Mouse (Mus musculus): ENCODE results near the gene Wfdc15b. TPM values are rescaled to one million over a fixed set of nuclear protein-coding genes. Genes with fewer than 3 reads are reported as not detected.
"Not testable (repeated sequence)": the region's sequence is repeated elsewhere in the genome, so short reads cannot be mapped to it uniquely, and the experiment has no call there.

Wfdc15b gene
- polyA plus RNA-seq, 1 experiment from 2014 or later: not detected

GRCm38 (mm10) chr2:164206011-164206410 lies 15.4 kb downstream of the Wfdc15b start:
- whole genome bisulfite sequencing: 86% methylated on average over 10 of the region's 10 CpGs
- H3K27me3 ChIP-seq (replicated peaks; ENCODE audit: control insufficient read depth, insufficient read depth, low read length); ATAC-seq (replicated peaks; ENCODE audit: low FRiP score); H3K4me2 ChIP-seq; H3K9ac ChIP-seq (ENCODE audit: low read depth, low read length); DNase-seq (ENCODE audit: low spot score); H3K27ac ChIP-seq (ENCODE audit: low read depth, low read length); H3K4me3 ChIP-seq (ENCODE audit: low read depth, low read length); H3K4me1 ChIP-seq (replicated peaks; ENCODE audit: control insufficient read depth, insufficient read depth, low read length); H3K36me3 ChIP-seq (ENCODE audit: control insufficient read depth, insufficient read depth, low read length); H3K9me3 ChIP-seq (ENCODE audit: control insufficient read depth, low read length): not testable (repeated sequence)

DNA sequence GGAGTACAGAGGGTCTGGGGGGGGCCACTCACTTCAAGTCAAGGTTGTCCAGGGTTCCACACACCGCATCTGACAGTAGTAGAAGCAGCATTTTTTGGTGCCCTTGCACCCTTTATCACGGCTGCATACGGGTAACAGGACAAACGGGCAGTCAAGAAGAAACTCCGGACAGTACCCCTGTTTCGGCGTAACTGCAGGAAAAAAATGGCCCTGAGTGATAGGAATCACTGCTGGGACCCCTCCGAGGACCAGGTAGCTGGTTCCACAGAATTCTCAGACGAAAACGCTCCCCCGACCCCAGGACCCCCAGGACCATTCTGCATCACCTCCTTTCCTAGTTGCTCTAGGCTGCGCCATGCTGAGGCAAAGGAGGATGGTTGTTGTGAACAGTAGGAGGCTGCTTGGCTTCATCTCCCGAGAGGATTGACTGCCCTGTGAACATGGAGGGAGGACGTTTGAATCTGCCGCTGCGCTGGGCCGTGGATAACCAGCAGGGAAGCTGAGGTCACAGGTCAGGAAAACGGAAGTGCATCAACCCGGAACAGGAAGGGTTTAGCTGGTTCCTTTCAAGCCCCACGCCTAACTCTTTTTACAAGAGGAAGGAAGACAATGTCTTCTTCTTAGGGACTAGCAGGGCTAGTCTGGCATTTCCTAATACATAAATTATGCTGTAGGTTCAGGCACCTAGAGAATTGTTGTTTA lies 21.7 kb downstream of the Wfdc15b start, which contains the start of gene Wfdc15a:
Gene Wfdc15a, minus strand, starts transcription at position 505 of the 702 bp plus-strand sequence.
- no peaks in the 10 kb centered on the region for H3K27me3 ChIP-seq (replicated peaks; ENCODE audit: control insufficient read depth, insufficient read depth, low read length)
- no peak within 1 kb of the TSS for H3K9ac ChIP-seq (ENCODE audit: low read depth, low read length)
- DNase-seq (ENCODE audit: low spot score) (no peak), ATAC-seq (replicated peaks; ENCODE audit: low FRiP score) (no peak)
- 79% methylated on average over 20 of the region's 20 CpGs for WGBS
- no peaks in the 10 kb centered on the region for H3K4me1 ChIP-seq (replicated peaks; ENCODE audit: control insufficient read depth, insufficient read depth, low read length)
- no peak within 1 kb of the TSS for H3K4me2 ChIP-seq
- H3K36me3 ChIP-seq (ENCODE audit: control insufficient read depth, insufficient read depth, low read length): no peaks in the 10 kb centered on the region
- H3K27ac ChIP-seq (ENCODE audit: low read depth, low read length): no peak within 1 kb of the TSS
- H3K9me3 ChIP-seq (ENCODE audit: control insufficient read depth, low read length): no peaks in the 10 kb centered on the region
- no peak within 1 kb of the TSS for H3K4me3 ChIP-seq (ENCODE audit: low read depth, low read length)

- Histone ChIP-seq H3K9ac (ENCODE audit: low read depth, low read length) (no peak overlapping the region), H3K27me3 (replicated peaks; ENCODE audit: control insufficient read depth, insufficient read depth, low read length) (no peaks in the 10 kb centered on the region), H3K4me1 (replicated peaks; ENCODE audit: control insufficient read depth, insufficient read depth, low read length) (no peaks in the 10 kb centered on the region), H3K36me3 (ENCODE audit: control insufficient read depth, insufficient read depth, low read length) (no peaks in the 10 kb centered on the region), H3K9me3 (ENCODE audit: control insufficient read depth, low read length) (no peaks in the 10 kb centered on the region), H3K4me3 (ENCODE audit: low read depth, low read length) (no peak overlapping the region), H3K27ac (ENCODE audit: low read depth, low read length) (no peak overlapping the region), H3K4me2 (no peak overlapping the region)
- ATAC-seq (replicated peaks; ENCODE audit: low FRiP score) (no peak), DNase-seq (ENCODE audit: low spot score) (no peak)
- 83% methylated on average over 5 of the region's 5 CpGs for WGBS
Observed at GRCm38 (mm10) chr2:164196700-164196990, 24.8 kb downstream of the Wfdc15b start.

GRCm38 (mm10) chr2:164195971-164196699 lies 25.3 kb downstream of the Wfdc15b start:
- H3K27ac ChIP-seq (ENCODE audit: low read depth, low read length): no peak overlapping the region
- H3K27me3 ChIP-seq (replicated peaks; ENCODE audit: control insufficient read depth, insufficient read depth, low read length): no peaks in the 10 kb centered on the region
- WGBS: 78% methylated on average over 5 of the region's 5 CpGs
- no peak overlapping the region for H3K4me2 ChIP-seq
- no peaks in the 10 kb centered on the region for H3K9me3 ChIP-seq (ENCODE audit: control insufficient read depth, low read length)
- H3K9ac ChIP-seq (ENCODE audit: low read depth, low read length): no peak overlapping the region
- H3K36me3 ChIP-seq (ENCODE audit: control insufficient read depth, insufficient read depth, low read length): no peaks in the 10 kb centered on the region
- no peak for DNase-seq (ENCODE audit: low spot score)
- no peak overlapping the region for H3K4me3 ChIP-seq (ENCODE audit: low read depth, low read length)
- no peaks in the 10 kb centered on the region for H3K4me1 ChIP-seq (replicated peaks; ENCODE audit: control insufficient read depth, insufficient read depth, low read length)
- ATAC-seq (replicated peaks; ENCODE audit: low FRiP score): no peak

DNA sequence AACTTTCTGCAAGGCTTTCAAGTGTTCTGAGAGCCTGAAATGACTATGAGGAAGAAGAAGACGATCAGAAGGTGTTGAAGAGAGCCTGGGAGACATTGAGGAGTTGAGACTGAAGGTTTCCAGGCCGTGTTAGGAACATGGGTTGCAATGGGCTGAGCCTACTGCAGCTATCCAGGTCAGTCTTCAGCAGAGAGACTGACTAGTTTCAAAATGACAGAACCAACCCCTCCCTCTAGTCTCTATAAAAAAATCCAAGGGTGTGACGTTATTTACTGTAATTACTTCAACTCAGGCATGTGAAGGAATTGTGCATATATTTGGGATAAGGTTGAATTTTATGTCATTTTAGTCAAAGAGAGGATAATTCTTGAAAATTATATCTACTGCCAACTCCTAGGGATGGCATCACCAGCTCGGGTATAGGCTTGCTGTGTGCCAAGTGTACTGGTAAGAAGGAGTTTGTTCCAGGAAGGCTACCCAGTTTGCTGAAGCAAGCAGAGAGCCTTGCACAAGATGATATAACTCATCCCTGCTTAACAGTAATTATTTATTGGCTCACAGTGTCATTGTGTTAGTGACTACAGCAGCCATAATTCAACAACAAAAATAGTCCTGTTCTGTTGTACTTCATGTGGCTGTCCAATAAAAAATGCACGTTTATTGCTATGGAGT lies 26.4 kb downstream of the Wfdc15b start:
- ATAC-seq (replicated peaks; ENCODE audit: low FRiP score): no peak
- Histone ChIP-seq H3K4me1 (replicated peaks; ENCODE audit: control insufficient read depth, insufficient read depth, low read length) (no peaks in the 10 kb centered on the region), H3K27ac (ENCODE audit: low read depth, low read length) (no peak overlapping the region), H3K9me3 (ENCODE audit: control insufficient read depth, low read length) (no peaks in the 10 kb centered on the region), H3K4me3 (ENCODE audit: low read depth, low read length) (no peak overlapping the region), H3K36me3 (ENCODE audit: control insufficient read depth, insufficient read depth, low read length) (no peaks in the 10 kb centered on the region), H3K27me3 (replicated peaks; ENCODE audit: control insufficient read depth, insufficient read depth, low read length) (no peaks in the 10 kb centered on the region), H3K4me2 (no peak overlapping the region), H3K9ac (ENCODE audit: low read depth, low read length) (no peak overlapping the region)
- 73% methylated on average over 5 of the region's 5 CpGs for WGBS
- DNase-seq (ENCODE audit: low spot score): no peak

GRCm38 (mm10) chr2:164192279-164192678 lies 29.2 kb downstream of the Wfdc15b start:
- H3K27ac ChIP-seq (ENCODE audit: low read depth, low read length): no peak overlapping the region
- DNase-seq (ENCODE audit: low spot score) (no peak), ATAC-seq (replicated peaks; ENCODE audit: low FRiP score) (no peak)
- H3K27me3 ChIP-seq (replicated peaks; ENCODE audit: control insufficient read depth, insufficient read depth, low read length): no peaks in the 10 kb centered on the region
- no peak overlapping the region for H3K4me3 ChIP-seq (ENCODE audit: low read depth, low read length)
- no peaks in the 10 kb centered on the region for H3K4me1 ChIP-seq (replicated peaks; ENCODE audit: control insufficient read depth, insufficient read depth, low read length)
- no peak overlapping the region for H3K4me2 ChIP-seq
- H3K9ac ChIP-seq (ENCODE audit: low read depth, low read length): no peak overlapping the region
- H3K9me3 ChIP-seq (ENCODE audit: control insufficient read depth, low read length): no peaks in the 10 kb centered on the region
- H3K36me3 ChIP-seq (ENCODE audit: control insufficient read depth, insufficient read depth, low read length): no peaks in the 10 kb centered on the region

- DNase-seq (ENCODE audit: low spot score) (no peak), ATAC-seq (replicated peaks; ENCODE audit: low FRiP score) (no peak)
- no peak within 1 kb of the TSS for H3K27ac ChIP-seq (ENCODE audit: low read depth, low read length)
- H3K9me3 ChIP-seq (ENCODE audit: control insufficient read depth, low read length): no peaks in the 10 kb centered on the region
- WGBS: 80% methylated on average over 6 of the region's 6 CpGs
- H3K36me3 ChIP-seq (ENCODE audit: control insufficient read depth, insufficient read depth, low read length): no peaks in the 10 kb centered on the region
- H3K9ac ChIP-seq (ENCODE audit: low read depth, low read length): no peak within 1 kb of the TSS
- no peak within 1 kb of the TSS for H3K4me2 ChIP-seq
- H3K27me3 ChIP-seq (replicated peaks; ENCODE audit: control insufficient read depth, insufficient read depth, low read length): no peaks in the 10 kb centered on the region
- H3K4me3 ChIP-seq (ENCODE audit: low read depth, low read length): no peak within 1 kb of the TSS
- no peaks in the 10 kb centered on the region for H3K4me1 ChIP-seq (replicated peaks; ENCODE audit: control insufficient read depth, insufficient read depth, low read length)
Observed at GRCm38 (mm10) chr2:164190576-164190975, 30.9 kb downstream of the Wfdc15b start, which contains the start of gene Wfdc12. Gene Wfdc12 (minus strand): TSS chr2:164190608.

GRCm38 (mm10) chr2:164188722-164189121 lies 32.7 kb downstream of the Wfdc15b start:
- Histone ChIP-seq H3K9me3 (ENCODE audit: control insufficient read depth, low read length) (no peaks in the 10 kb centered on the region), H3K27ac (ENCODE audit: low read depth, low read length) (no peak overlapping the region), H3K27me3 (replicated peaks; ENCODE audit: control insufficient read depth, insufficient read depth, low read length) (no peaks in the 10 kb centered on the region), H3K36me3 (ENCODE audit: control insufficient read depth, insufficient read depth, low read length) (no peaks in the 10 kb centered on the region), H3K4me1 (replicated peaks; ENCODE audit: control insufficient read depth, insufficient read depth, low read length) (no peaks in the 10 kb centered on the region), H3K4me2 (no peak overlapping the region), H3K4me3 (ENCODE audit: low read depth, low read length) (no peak overlapping the region), H3K9ac (ENCODE audit: low read depth, low read length) (no peak overlapping the region)
- no peak for ATAC-seq (replicated peaks; ENCODE audit: low FRiP score)
- DNase-seq (ENCODE audit: low spot score): no peak
- WGBS: 21% methylated on average over 5 of the region's 5 CpGs
